Mouse (Mus musculus): ENCODE measurements at regions not wholly inside any gene's neighbourhood (a gene's known extent, or its start where the extent isn't known, plus 50 kb on each side); places are given as distances from the start of the nearest gene placed in this dataset.

DNA sequence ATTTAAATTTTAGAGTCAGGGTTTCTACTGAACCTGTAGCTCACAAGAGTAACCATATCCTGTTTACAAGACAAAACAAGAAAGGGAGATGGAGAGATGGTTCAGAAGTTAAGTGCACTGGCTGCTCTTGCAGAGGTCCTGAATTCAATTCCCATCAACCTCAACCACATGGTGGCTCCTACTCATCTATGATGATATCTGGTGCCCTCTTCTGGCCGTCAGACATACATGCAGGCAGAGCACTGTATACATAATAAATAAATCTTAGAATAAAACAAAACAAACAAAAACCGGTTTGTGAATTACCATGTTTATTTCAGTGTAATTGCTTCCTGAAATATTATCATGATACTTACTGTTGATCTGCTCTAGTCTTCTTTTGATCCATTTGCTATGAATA, 845.4 kb downstream of the Pcdh18 start:
- peak; percentile 48 for DNase-seq (ENCODE audit: low read depth, low spot score)

DNA sequence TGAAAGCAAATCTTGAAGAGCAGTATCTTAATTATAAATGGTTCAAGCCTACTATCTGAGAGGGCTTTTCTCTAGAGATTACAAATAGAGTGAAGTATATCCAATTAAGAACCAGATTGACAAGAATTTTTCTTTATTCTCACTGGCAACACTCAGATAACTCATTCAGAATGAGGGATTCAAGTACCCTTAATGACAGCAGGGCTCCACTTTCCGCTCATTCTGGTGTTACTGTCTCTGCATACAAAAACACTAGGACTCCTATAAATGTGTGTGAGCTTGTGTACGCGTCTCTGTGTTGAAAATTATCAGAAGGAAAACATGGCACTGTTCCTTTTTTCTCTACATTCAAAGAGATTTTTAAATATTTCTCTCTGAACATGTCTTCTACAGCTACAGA, 866.7 kb downstream of the Pcdh18 start:
- DNase-seq (ENCODE audit: low read depth, low spot score) = no peak

DNA sequence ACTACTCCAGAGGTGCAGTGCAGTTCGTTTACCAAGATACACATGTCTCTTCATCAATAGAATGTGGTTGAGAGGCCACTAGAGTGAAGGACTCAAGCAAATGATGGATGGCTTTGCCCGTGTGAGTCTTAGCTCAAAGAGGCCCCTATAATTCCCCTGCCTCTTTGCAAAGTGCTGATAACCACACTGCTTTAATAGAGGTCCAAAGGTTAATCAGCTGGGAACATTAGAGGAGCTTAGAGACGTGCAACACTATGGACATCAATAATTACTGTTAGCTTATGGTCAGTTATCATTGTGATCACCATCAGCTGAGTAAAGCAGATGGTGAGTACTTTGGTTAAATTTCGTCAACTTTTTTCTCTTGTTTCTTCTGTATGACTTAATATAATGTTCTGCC, 869.2 kb downstream of the Pcdh18 start:
- DNase-seq (ENCODE audit: low read depth, low spot score) = no peak

DNA sequence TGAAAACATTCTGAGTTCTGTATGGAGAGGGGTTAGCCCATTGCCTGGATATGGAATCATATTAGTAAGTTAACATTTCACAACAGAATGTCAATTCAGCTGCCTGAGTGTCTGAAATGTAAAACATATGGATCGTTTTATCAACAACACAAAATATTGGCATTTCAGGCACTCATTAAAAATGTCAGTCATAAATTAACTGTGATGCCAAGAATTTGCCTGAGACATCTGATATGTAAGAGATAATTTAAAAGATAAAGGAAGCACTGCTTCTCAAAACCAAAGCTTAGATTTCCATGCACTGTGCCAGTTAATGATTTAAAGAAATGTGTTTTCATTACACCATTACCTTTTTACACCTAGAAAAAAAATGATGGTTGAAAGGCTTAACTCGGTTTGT, 887.6 kb downstream of the Pcdh18 start:
- DNase-seq (ENCODE audit: low read depth, low spot score) = no peak

DNA sequence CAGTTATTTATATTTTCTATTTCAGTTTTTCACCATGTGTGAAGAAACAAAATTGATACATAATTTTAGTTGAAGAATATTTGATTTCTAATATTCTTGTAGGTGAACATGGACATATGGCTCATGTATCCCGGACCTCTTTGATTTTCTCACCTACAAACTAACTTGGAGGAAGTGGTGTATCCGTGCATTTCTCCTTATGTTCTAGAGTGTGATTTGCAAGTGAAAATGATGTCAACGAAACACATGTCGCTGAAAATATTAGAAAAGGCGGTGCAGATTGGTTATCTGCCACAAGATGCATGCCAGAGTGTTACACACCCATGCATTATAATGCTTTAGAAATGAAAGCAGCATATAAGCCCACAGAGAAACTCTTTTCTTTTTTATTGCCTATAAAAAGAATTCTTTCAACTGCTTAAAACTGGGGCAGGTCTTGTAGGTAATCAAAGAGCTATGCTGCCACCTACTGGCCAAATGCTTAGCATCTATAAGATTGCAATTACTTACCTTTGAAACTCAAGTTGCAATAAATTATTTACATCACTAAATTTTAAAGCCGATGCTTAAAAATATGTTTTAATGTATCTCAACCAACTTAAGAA, 911.0 kb downstream of the Pcdh18 start:
- peak; percentile 68 for DNase-seq (ENCODE audit: low read depth, low spot score)

DNA sequence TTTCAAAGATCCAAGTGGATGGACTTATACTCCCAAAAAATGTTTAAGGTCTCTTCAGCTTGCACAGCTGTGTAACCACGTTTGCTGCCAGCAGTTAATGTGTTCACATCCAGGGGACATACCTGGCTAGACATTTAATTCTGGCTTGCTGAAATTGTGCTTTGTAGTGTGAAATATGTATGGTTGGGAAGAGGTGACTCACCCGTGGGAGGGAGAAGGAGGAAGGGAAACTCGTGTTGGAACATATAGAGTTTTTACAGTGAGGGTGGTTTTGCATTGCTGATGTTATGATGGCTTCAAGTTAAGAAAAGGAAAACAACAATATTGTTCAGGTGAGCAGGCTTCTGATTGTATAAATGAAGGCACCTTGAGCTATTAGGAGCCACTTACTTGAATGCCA, 916.4 kb downstream of the Pcdh18 start:
- DNase-seq (ENCODE audit: low read depth, low spot score) = no peak

DNA sequence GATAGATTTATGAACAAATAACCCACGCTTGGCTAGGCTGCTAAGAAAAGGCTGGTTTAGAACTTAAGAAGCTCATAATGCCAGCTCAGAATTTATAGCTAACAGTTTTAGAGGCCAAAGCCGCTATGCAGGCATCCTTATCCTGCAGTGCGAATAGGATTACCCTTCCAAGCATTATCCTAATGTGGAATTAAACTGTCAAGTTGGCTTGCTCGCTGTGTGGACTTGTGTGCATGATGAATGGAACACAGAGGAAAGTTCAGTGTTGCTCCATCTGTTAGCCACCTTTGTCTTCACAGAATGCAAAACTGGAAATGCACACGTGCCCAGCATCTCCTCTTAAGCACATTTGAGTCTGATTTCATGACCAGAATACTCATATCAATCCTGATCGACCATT, 933.8 kb downstream of the Pcdh18 start:
- no peak for DNase-seq (ENCODE audit: low read depth, low spot score)

DNA sequence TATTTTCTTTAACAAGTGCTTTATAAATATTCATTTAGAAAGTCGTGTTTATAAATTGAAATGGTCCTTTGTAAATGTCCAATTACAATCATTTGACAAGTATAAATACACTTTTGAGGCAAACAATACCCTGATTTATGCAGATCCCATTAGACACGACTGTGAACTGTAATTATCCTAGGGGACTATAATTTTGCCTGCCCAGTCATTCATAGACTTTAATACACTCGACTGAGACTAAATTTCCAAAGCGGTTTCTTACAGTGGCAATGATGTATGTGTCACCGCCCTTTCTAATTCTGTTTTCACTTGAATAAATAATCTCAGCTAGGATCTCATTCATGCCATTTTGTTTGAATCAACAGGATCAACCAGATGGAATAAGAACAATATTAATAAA, 952.7 kb downstream of the Pcdh18 start:
- DNase-seq (ENCODE audit: low read depth, low spot score) = no peak

DNA sequence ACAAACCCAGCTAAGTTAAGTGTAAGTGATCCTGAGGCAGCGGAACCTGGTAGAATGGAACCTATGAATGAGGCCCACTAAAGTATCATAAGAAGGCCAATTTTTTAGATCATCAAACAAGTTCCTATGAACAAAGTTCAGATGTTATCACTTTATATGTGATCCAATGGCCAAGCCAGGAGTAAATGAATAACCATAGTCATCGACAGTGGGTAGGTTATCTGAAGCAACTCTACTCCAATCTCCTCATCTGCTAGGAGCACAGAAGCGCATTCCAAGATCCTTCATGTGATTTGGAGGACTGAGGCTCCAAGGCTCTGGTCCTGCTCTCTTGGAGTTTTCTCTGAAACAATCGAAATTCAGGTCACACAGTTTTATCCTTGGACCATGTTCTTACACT, 985.4 kb downstream of the Pcdh18 start:
- DNase-seq (ENCODE audit: low read depth, low spot score) = no peak
